Mouse (Mus musculus) kidney, adult 2 months (tissue): ENCODE data around the gene Rnf186.

Experiments used
- CTCF ChIP-seq: fragments of 200-500 bp; conservative IDR thresholded peaks from 2 replicates; pipeline ENCODE4 v1.5.1; 2011; ENCODE audit warnings: low read depth, mild to moderate bottlenecking, control low read depth, low read length, moderate library complexity, mixed read lengths; ENCODE audit not compliant: insufficient read depth, insufficient read length
- POLR2A ChIP-seq: fragments of 200-500 bp; IDR thresholded peaks from one replicate; pipeline ENCODE4 v1.6.1; 2011; ENCODE audit warnings: low read depth, low read length, control low read depth

- no peak for TF ChIP-seq POLR2A
- TF ChIP-seq CTCF = no peak
Measured at GRCm38 (mm10) chr4:138969736-138970135, 2.8 kb downstream of the Rnf186 start.
